Mouse (Mus musculus): ENCODE measurements around the gene Vipr2. TPM values are rescaled to one million over a fixed set of nuclear protein-coding genes. Genes with fewer than 3 reads are reported as not detected.

The Vipr2 gene
- polyA plus RNA-seq, 1 experiment, result 0.47 TPM

GRCm38 (mm10) chr12:116094765-116095555 is 17.4 kb downstream of the Vipr2 start:
- TF ChIP-seq GATA1 (IDR thresholded peaks at IDR 0.05; ENCODE audit: borderline replicate concordance, low read length) (no peak), FLI1 (IDR thresholded peaks at IDR 0.05; ENCODE audit: low read length) (no peak)
- Histone ChIP-seq H3K4me3 (replicated peaks) (no peak overlapping the region), H3K36me3 (replicated peaks; ENCODE audit: low read length) (no peaks in the 10 kb centered on the region), H3K4me1 (peaks cover 15% of the 10 kb centered on the region), H3K9me3 (no peaks in the 10 kb centered on the region), H3K27me3 (replicated peaks) (no peaks in the 10 kb centered on the region)

DNA sequence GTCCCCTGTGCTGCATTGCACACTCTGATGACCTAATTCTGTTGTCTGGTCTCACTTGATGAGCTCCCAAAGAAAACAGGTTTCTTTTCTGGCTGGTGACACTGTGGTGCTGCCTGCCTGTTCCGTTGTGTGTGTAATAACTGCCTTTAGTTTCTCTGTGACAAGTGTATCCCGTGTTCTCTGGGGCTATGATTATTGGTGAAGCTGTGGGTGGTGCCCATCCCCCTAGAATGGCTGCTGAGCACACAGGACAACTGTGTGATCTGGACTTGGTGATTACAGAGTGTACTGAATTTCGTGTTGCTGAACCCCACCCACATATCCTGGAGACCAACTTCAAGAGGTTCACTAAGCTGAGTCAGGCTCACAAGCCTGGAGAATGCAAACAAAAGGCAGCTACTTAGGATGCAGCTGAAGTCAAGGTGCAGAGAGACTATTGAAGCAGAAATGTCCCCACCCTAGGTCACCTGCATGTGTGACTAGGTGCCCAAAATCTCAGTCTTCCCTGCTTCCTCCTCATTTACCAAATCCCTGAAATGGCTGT is 18.9 kb downstream of the Vipr2 start:
- no peaks in the 10 kb centered on the region for H3K27me3 ChIP-seq (replicated peaks)
- H3K4me3 ChIP-seq (replicated peaks), result no peak overlapping the region
- H3K4me1 ChIP-seq, result peaks cover 15% of the 10 kb centered on the region
- no peaks in the 10 kb centered on the region for H3K36me3 ChIP-seq (replicated peaks; ENCODE audit: low read length)
- no peak for TF ChIP-seq FLI1 (IDR thresholded peaks at IDR 0.05; ENCODE audit: low read length)
- TF ChIP-seq GATA1 (IDR thresholded peaks at IDR 0.05; ENCODE audit: borderline replicate concordance, low read length), result no peak
- H3K9me3 ChIP-seq, result no peaks in the 10 kb centered on the region

- no peak for TF ChIP-seq FLI1 (IDR thresholded peaks at IDR 0.05; ENCODE audit: low read length)
- no peak overlapping the region for H3K4me3 ChIP-seq (replicated peaks)
- no peaks in the 10 kb centered on the region for H3K9me3 ChIP-seq
- H3K27me3 ChIP-seq (replicated peaks), result no peaks in the 10 kb centered on the region
- H3K4me1 ChIP-seq, result peaks cover 15% of the 10 kb centered on the region
- no peaks in the 10 kb centered on the region for H3K36me3 ChIP-seq (replicated peaks; ENCODE audit: low read length)
Observed at GRCm38 (mm10) chr12:116097166-116097565, 19.6 kb downstream of the Vipr2 start.

DNA sequence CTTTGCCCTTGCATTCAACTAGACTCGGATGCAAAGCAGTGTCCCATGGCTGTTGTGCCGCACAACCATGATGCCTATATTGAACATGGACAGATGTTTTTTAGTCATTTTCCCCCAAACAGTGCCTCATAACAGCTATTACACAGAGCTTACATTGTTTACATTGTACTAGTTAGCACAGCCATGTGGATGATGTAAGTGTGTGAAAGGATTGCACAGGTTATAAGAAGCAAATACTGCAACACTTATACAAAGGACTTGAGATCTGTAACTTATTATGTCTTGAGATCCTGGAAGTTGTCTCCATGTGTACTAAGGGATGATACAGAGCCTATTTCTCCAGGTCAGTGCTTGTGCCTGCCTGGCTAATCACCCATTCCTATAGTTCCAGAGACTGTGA is 24.4 kb downstream of the Vipr2 start:
- TF ChIP-seq FLI1 (IDR thresholded peaks at IDR 0.05; ENCODE audit: low read length) (no peak), GATA1 (IDR thresholded peaks at IDR 0.05; ENCODE audit: borderline replicate concordance, low read length) (no peak)
- H3K4me3 ChIP-seq (replicated peaks), result no peak overlapping the region
- H3K4me1 ChIP-seq, result no peaks in the 10 kb centered on the region
- H3K27me3 ChIP-seq (replicated peaks), result no peaks in the 10 kb centered on the region
- no peaks in the 10 kb centered on the region for H3K36me3 ChIP-seq (replicated peaks; ENCODE audit: low read length)
- H3K9me3 ChIP-seq, result no peaks in the 10 kb centered on the region

DNA sequence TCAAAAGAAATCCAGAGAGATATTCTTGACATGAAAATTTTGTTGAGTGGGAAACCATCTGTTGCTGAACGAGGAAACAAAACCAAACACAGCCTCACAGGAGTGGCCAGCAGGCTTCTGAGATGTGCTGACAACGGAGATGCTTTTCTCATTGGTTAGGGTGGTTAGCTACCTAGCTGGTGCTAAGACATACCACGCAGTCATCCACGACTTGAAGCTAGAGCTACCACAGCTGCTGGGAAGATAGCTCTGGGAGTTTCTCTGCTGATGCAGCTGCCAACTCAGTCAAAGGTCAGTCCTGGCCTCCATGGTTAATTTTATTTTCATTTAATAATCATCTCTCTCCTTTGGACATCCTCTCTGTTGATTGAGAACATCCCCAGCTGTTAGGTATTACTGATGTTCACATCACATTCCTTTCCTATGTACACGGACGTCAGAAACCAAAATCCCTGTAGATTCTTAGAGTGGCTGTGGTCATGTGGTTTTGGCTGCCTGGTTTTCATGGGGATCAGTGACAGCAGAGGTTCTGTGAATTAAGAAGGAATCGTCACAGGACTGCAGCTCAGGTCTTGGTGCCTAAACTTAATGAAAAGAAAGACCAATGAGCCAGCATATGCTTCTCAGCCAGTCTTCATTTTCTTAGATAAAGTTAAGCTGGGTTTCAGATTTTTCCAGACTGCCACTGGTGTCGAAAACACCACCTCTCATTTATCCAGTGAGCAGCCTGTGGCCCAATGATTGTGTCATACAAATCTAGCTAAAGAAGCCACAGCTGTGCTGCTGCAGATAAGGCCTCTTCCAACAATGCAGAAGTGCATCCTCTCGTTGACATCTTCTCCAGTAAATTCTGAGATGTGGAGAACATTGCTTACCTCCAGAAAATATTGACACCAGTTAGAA is 32.2 kb downstream of the Vipr2 start:
- H3K4me1 ChIP-seq, result peaks cover 9% of the 10 kb centered on the region; the same call in 1 of the 2 replicates
- H3K9me3 ChIP-seq, result peaks cover 7% of the 10 kb centered on the region
- no peak for TF ChIP-seq GATA1 (IDR thresholded peaks at IDR 0.05; ENCODE audit: borderline replicate concordance, low read length)
- TF ChIP-seq FLI1 (IDR thresholded peaks at IDR 0.05; ENCODE audit: low read length), result no peak
- H3K27me3 ChIP-seq (replicated peaks), result peaks cover 4% of the 10 kb centered on the region
- H3K4me3 ChIP-seq (replicated peaks), result no peak overlapping the region
- H3K36me3 ChIP-seq (replicated peaks; ENCODE audit: low read length), result peaks cover 2% of the 10 kb centered on the region

DNA sequence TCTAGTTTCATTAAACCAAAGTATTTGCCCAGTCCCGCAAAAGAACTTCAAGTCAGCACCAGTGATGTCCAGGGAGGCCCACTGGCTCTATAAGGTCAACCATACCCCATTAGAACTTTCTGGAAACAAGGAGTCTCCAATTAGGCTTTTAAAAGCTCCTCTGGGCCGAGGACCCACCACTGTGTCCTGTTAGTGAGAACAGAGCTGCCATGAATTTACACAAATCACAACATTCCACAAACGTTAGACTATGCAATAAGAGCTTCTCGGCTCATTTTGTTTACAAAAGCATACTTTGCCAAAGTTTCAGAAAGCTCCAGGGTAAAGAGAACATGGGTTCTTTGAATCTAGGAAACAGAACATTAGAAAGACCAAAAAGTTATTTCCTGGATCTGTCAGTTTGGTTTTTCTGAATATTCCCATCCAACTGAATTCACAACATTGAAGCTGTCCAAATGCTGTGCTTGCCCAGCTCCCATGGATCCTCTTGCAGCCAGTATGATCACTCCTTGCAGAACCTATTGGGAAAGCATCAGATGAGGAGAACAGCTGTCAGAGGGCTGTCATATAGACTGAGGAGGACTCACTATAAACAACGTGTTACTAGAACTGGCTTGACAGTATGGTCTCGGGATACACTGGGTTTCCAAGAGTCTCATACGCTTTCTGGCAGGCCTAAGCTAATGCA is 33.6 kb downstream of the Vipr2 start:
- Histone ChIP-seq H3K9me3 (peaks cover 7% of the 10 kb centered on the region), H3K27me3 (replicated peaks) (peaks cover 4% of the 10 kb centered on the region), H3K36me3 (replicated peaks; ENCODE audit: low read length) (peaks cover 2% of the 10 kb centered on the region), H3K4me1 (peaks cover 9% of the 10 kb centered on the region; the same call in 1 of the 2 replicates), H3K4me3 (replicated peaks) (no peak overlapping the region)
- TF ChIP-seq FLI1 (IDR thresholded peaks at IDR 0.05; ENCODE audit: low read length), result no peak
- no peak for TF ChIP-seq GATA1 (IDR thresholded peaks at IDR 0.05; ENCODE audit: borderline replicate concordance, low read length)

DNA sequence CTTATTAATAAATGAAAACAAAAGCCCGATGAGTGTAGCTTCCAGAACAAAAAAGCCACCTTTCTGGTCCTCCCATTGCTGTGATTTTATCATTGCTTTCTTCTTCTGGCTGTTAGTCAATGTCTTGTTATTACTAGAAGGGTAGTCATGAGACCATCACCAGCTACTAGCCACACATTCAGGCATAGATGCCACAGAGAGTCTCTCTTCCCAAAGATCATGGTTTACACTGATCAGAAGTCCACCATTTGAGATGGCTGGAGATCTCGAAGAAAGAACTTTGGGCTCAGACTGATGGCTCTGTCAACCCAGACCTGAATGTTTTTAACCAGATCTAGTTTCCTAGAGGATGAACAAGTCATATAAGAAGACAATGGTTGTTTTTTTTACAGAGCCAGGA is 38.3 kb downstream of the Vipr2 start:
- no peaks in the 10 kb centered on the region for H3K36me3 ChIP-seq (replicated peaks; ENCODE audit: low read length)
- no peaks in the 10 kb centered on the region for H3K9me3 ChIP-seq
- peaks cover 16% of the 10 kb centered on the region for H3K4me1 ChIP-seq
- H3K27me3 ChIP-seq (replicated peaks), result no peaks in the 10 kb centered on the region
- H3K4me3 ChIP-seq (replicated peaks), result no peak overlapping the region
- no peak for TF ChIP-seq GATA1 (IDR thresholded peaks at IDR 0.05; ENCODE audit: borderline replicate concordance, low read length)

GRCm38 (mm10) chr12:116116455-116116854 is 38.9 kb downstream of the Vipr2 start:
- Histone ChIP-seq H3K9me3 (no peaks in the 10 kb centered on the region), H3K36me3 (replicated peaks; ENCODE audit: low read length) (no peaks in the 10 kb centered on the region), H3K27me3 (replicated peaks) (no peaks in the 10 kb centered on the region), H3K4me1 (peaks cover 16% of the 10 kb centered on the region), H3K4me3 (replicated peaks) (no peak overlapping the region)
- no peak for TF ChIP-seq FLI1 (IDR thresholded peaks at IDR 0.05; ENCODE audit: low read length)
- TF ChIP-seq GATA1 (IDR thresholded peaks at IDR 0.05; ENCODE audit: borderline replicate concordance, low read length), result no peak

DNA sequence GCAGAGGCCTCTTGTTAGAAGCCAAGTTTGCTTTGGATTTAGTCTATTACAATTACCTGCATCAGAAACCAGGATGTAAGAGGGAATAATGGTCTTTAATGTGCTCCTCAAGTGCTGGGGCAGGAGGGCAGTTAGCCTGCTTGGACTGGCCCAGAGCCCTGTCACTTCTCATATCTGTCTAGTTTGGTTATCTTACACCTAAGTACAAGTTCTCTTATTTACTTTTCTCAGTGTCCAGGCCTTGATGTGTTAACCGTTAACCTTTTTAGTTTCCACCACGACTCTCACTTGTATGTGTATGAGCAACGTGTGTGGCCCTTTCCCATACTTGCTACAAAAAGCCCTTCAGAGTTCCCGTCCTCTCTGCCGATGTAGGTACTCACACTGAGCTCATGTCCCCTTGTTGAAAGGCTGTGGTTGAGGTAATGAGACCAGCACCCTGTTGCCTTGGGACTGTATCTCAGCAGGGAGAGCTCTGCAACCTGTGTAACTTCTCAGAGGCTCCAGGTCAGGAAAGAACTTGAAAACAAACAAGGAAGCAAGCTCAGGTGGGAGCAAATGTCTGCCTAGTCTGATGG is 39.9 kb downstream of the Vipr2 start:
- H3K9me3 ChIP-seq, result no peaks in the 10 kb centered on the region
- H3K4me3 ChIP-seq (replicated peaks), result no peak overlapping the region
- TF ChIP-seq FLI1 (IDR thresholded peaks at IDR 0.05; ENCODE audit: low read length) (no peak), GATA1 (IDR thresholded peaks at IDR 0.05; ENCODE audit: borderline replicate concordance, low read length) (no peak)
- no peaks in the 10 kb centered on the region for H3K27me3 ChIP-seq (replicated peaks)
- H3K36me3 ChIP-seq (replicated peaks; ENCODE audit: low read length), result no peaks in the 10 kb centered on the region
- H3K4me1 ChIP-seq, result peaks cover 16% of the 10 kb centered on the region

Measured in megakaryocyte, embryonic 14.5 days (primary cell).